Mouse (Mus musculus): ENCODE data around the gene Sumo3.

DNA sequence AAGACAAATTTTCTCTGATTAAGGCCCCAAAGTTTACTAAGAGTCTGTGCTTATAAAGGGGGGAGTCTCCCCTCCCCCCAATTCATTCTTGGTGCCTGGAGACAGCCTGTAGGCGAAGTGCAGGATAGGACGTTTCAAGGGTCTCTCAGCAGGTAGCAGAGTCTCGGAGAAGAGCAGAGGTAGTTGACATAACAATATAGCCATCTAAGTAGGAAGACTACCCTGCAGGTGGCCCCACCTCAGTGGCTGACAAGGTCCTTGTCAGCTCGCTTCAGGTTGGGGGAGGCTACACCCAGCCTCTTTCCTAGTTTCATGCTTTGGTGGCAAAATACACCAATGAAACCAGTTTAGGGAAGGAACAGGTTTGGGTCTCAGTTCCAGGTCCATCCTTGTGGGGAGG is 2.9 kb upstream of the Sumo3 start:
- no peak for TF ChIP-seq POLR2A (IDR thresholded peaks at IDR 0.05; ENCODE audit: borderline replicate concordance, control insufficient read depth, low read depth, low read length)
- no peak for TF ChIP-seq CTCF (IDR thresholded peaks at IDR 0.05; ENCODE audit: control insufficient read depth, insufficient read depth, low read length)

All from bone marrow, adult 2 months (tissue).